Mouse (Mus musculus): ENCODE data around the gene 9130019O22Rik. TPM values are rescaled to one million over a fixed set of nuclear protein-coding genes. Genes with fewer than 3 reads are reported as not detected.

Gene 9130019O22Rik
- polyA plus RNA-seq, 1 experiment from 2014 or later = 6.2 TPM

GRCm38 (mm10) chr7:127337636-127338035, 49.3 kb downstream of the 9130019O22Rik start:
- no peak for ATAC-seq (ENCODE audit: insufficient number of reproducible peaks, low FRiP score, low TSS enrichment, low read depth)
- Histone ChIP-seq H3K27me3 (no peaks in the 10 kb centered on the region), H3K4me3 (replicated peaks) (no peak overlapping the region), H3K36me3 (peaks cover 8% of the 10 kb centered on the region), H3K9me3 (replicated peaks) (no peaks in the 10 kb centered on the region), H3K27ac (replicated peaks) (no peak overlapping the region), H3K9ac (no peak overlapping the region), H3K4me2 (replicated peaks) (no peak overlapping the region), H3K4me1 (no peaks in the 10 kb centered on the region)
- 37% methylated on average over 4 of the region's 4 CpGs for WGBS

- Histone ChIP-seq H3K4me2 (replicated peaks) (no peak overlapping the region), H3K9ac (no peak overlapping the region), H3K4me1 (no peaks in the 10 kb centered on the region), H3K36me3 (no peaks in the 10 kb centered on the region), H3K27ac (replicated peaks) (no peak overlapping the region), H3K27me3 (no peaks in the 10 kb centered on the region), H3K4me3 (replicated peaks) (no peak overlapping the region), H3K9me3 (replicated peaks) (no peaks in the 10 kb centered on the region)
- no peak for ATAC-seq (ENCODE audit: insufficient number of reproducible peaks, low FRiP score, low TSS enrichment, low read depth)
- WGBS = 85% methylated on average over 4 of the region's 4 CpGs
Measured at GRCm38 (mm10) chr7:127335604-127336003, 51.4 kb downstream of the 9130019O22Rik start.

- no peaks in the 10 kb centered on the region for H3K9me3 ChIP-seq (replicated peaks)
- no peak overlapping the region for H3K4me2 ChIP-seq (replicated peaks)
- ATAC-seq (ENCODE audit: insufficient number of reproducible peaks, low FRiP score, low TSS enrichment, low read depth) = no peak
- H3K27ac ChIP-seq (replicated peaks) = no peak overlapping the region
- H3K9ac ChIP-seq = no peak overlapping the region
- no peaks in the 10 kb centered on the region for H3K4me1 ChIP-seq
- H3K4me3 ChIP-seq (replicated peaks) = no peak overlapping the region
- no peaks in the 10 kb centered on the region for H3K36me3 ChIP-seq
- no peaks in the 10 kb centered on the region for H3K27me3 ChIP-seq
- WGBS = 88% methylated on average over 6 of the region's 6 CpGs
Measured at GRCm38 (mm10) chr7:127333240-127333639, 53.7 kb downstream of the 9130019O22Rik start.

Other genes with a start within 250 kb of the 9130019O22Rik start
- gene Spn, start 249.3 kb downstream of the 9130019O22Rik start, polyA plus RNA-seq (2015; fragmentation: Nextera tagmentation; extraction: Ambion mirVana) = 0.61 and 0.67 TPM in 2 replicates
- 56.4 and 61.8 TPM in 2 replicates for gene Cd2bp2, start 191.1 kb downstream of the 9130019O22Rik start, polyA plus RNA-seq (2015; fragmentation: Nextera tagmentation; extraction: Ambion mirVana)
- gene Tbc1d10b, start 178.7 kb downstream of the 9130019O22Rik start, polyA plus RNA-seq (2015; fragmentation: Nextera tagmentation; extraction: Ambion mirVana) = 29.4 and 32.5 TPM in 2 replicates
- gene Mylpf, start 178.3 kb downstream of the 9130019O22Rik start, polyA plus RNA-seq (2015; fragmentation: Nextera tagmentation; extraction: Ambion mirVana) = 585 and 767 TPM in 2 replicates
- 41.3 and 42.5 TPM in 2 replicates for gene Zfp553, start 154.1 kb downstream of the 9130019O22Rik start, polyA plus RNA-seq (2015; fragmentation: Nextera tagmentation; extraction: Ambion mirVana)
- gene Sept1, start 154.0 kb downstream of the 9130019O22Rik start, polyA plus RNA-seq (2015; fragmentation: Nextera tagmentation; extraction: Ambion mirVana) = 22.4 and 23.9 TPM in 2 replicates
- 73.7 and 77.5 TPM in 2 replicates for gene Zfp771, start 142.9 kb downstream of the 9130019O22Rik start, polyA plus RNA-seq (2015; fragmentation: Nextera tagmentation; extraction: Ambion mirVana)
- 141 and 142 TPM in 2 replicates for gene Dctpp1, start 126.5 kb downstream of the 9130019O22Rik start, polyA plus RNA-seq (2015; fragmentation: Nextera tagmentation; extraction: Ambion mirVana)
- 53.7 and 58.5 TPM in 2 replicates for gene Sephs2, start 113.1 kb downstream of the 9130019O22Rik start, polyA plus RNA-seq (2015; fragmentation: Nextera tagmentation; extraction: Ambion mirVana)
- gene Itgal, start 90.9 kb downstream of the 9130019O22Rik start, polyA plus RNA-seq (2015; fragmentation: Nextera tagmentation; extraction: Ambion mirVana) = 1.5 and 1.9 TPM in 2 replicates
- gene Zfp768, start 41.6 kb downstream of the 9130019O22Rik start, polyA plus RNA-seq (2015; fragmentation: Nextera tagmentation; extraction: Ambion mirVana) = 16.7 and 17.7 TPM in 2 replicates
- 10.6 and 12.3 TPM in 2 replicates for gene Zfp747, start 11.1 kb downstream of the 9130019O22Rik start, polyA plus RNA-seq (2015; fragmentation: Nextera tagmentation; extraction: Ambion mirVana)
- gene E430018J23Rik, start 6.5 kb upstream of the 9130019O22Rik start, polyA plus RNA-seq (2015; fragmentation: Nextera tagmentation; extraction: Ambion mirVana) = 8.4 and 9.2 TPM in 2 replicates
- gene Zfp764, start 19.7 kb upstream of the 9130019O22Rik start, polyA plus RNA-seq (2015; fragmentation: Nextera tagmentation; extraction: Ambion mirVana) = 8.9 and 9.2 TPM in 2 replicates
- 24.1 and 24.8 TPM in 2 replicates for gene Zfp688, start 34.9 kb upstream of the 9130019O22Rik start, polyA plus RNA-seq (2015; fragmentation: Nextera tagmentation; extraction: Ambion mirVana)
- 8.0 and 8.8 TPM in 2 replicates for gene Zfp689, start 62.0 kb upstream of the 9130019O22Rik start, polyA plus RNA-seq (2015; fragmentation: Nextera tagmentation; extraction: Ambion mirVana)
- gene Prr14, start 72.4 kb upstream of the 9130019O22Rik start, polyA plus RNA-seq (2015; fragmentation: Nextera tagmentation; extraction: Ambion mirVana) = 46.3 and 55.9 TPM in 2 replicates
- gene Fbrs, start 92.0 kb upstream of the 9130019O22Rik start, polyA plus RNA-seq (2015; fragmentation: Nextera tagmentation; extraction: Ambion mirVana) = 17.1 and 17.3 TPM in 2 replicates
- gene Srcap, start 124.8 kb upstream of the 9130019O22Rik start, polyA plus RNA-seq (2015; fragmentation: Nextera tagmentation; extraction: Ambion mirVana) = 48.6 and 52.4 TPM in 2 replicates
- gene Gm42715, start 132.4 kb upstream of the 9130019O22Rik start, polyA plus RNA-seq (2015; fragmentation: Nextera tagmentation; extraction: Ambion mirVana) = 14.6 and 14.7 TPM in 2 replicates
- gene Tmem265, start 174.2 kb upstream of the 9130019O22Rik start, polyA plus RNA-seq (2015; fragmentation: Nextera tagmentation; extraction: Ambion mirVana) = 6.5 and 12.8 TPM in 2 replicates
- gene Phkg2, start 186.2 kb upstream of the 9130019O22Rik start, polyA plus RNA-seq (2015; fragmentation: Nextera tagmentation; extraction: Ambion mirVana) = 40.0 TPM in 2 replicates
- gene Ccdc189, start 201.4 kb upstream of the 9130019O22Rik start, polyA plus RNA-seq (2015; fragmentation: Nextera tagmentation; extraction: Ambion mirVana) = 19.2 and 29.0 TPM in 2 replicates
- gene Rnf40, start 201.6 kb upstream of the 9130019O22Rik start, polyA plus RNA-seq (2015; fragmentation: Nextera tagmentation; extraction: Ambion mirVana) = 47.5 and 51.5 TPM in 2 replicates
- 11.4 and 11.9 TPM in 2 replicates for gene Zfp629, start 228.6 kb upstream of the 9130019O22Rik start, polyA plus RNA-seq (2015; fragmentation: Nextera tagmentation; extraction: Ambion mirVana)

Measured in embryonic facial prominence, embryonic 15.5 days (tissue).